Mouse (Mus musculus): Measurements from ENCODE around the gene Ctsf. TPM values are rescaled to one million over a fixed set of nuclear protein-coding genes. Genes with fewer than 3 reads are reported as not detected.

Gene Ctsf
- polyA plus RNA-seq, 1 experiment from 2014 or later = 75.8 TPM

Other genes with a start within 250 kb of the Ctsf start
- gene Lrfn4, start 239.5 kb upstream of the Ctsf start, polyA plus RNA-seq (2014; fragmentation: Nextera tagmentation; extraction: Ambion mirVana) = 14.3 and 16.9 TPM in 2 replicates
- 45.2 and 47.8 TPM in 2 replicates for gene Rce1, start 229.5 kb upstream of the Ctsf start, polyA plus RNA-seq (2014; fragmentation: Nextera tagmentation; extraction: Ambion mirVana)
- 7.1 and 8.5 TPM in 2 replicates for gene Gm960, start 156.5 kb upstream of the Ctsf start, polyA plus RNA-seq (2014; fragmentation: Nextera tagmentation; extraction: Ambion mirVana)
- 34.7 and 44.2 TPM in 2 replicates for gene Sptbn2, start 144.0 kb upstream of the Ctsf start, polyA plus RNA-seq (2014; fragmentation: Nextera tagmentation; extraction: Ambion mirVana)
- gene Rbm4b, start 98.6 kb upstream of the Ctsf start, polyA plus RNA-seq (2014; fragmentation: Nextera tagmentation; extraction: Ambion mirVana) = 157 and 158 TPM in 2 replicates
- 81.1 and 95.9 TPM in 2 replicates for gene Rbm4, start 61.2 kb upstream of the Ctsf start, polyA plus RNA-seq (2014; fragmentation: Nextera tagmentation; extraction: Ambion mirVana)
- gene Gm21992, start 43.5 kb upstream of the Ctsf start, polyA plus RNA-seq (2014; fragmentation: Nextera tagmentation; extraction: Ambion mirVana) = 13.4 and 21.0 TPM in 2 replicates
- 54.6 and 61.1 TPM in 2 replicates for gene Rbm14, start 43.5 kb upstream of the Ctsf start, polyA plus RNA-seq (2014; fragmentation: Nextera tagmentation; extraction: Ambion mirVana)
- gene Ccs, start 15.8 kb upstream of the Ctsf start, polyA plus RNA-seq (2014; fragmentation: Nextera tagmentation; extraction: Ambion mirVana) = 36.4 and 38.1 TPM in 2 replicates
- 0.48 and 0.58 TPM in 2 replicates for gene Ccdc87, start 15.8 kb upstream of the Ctsf start, polyA plus RNA-seq (2014; fragmentation: Nextera tagmentation; extraction: Ambion mirVana)
- 2.2 and 2.8 TPM in 2 replicates for gene Actn3, start 22.8 kb downstream of the Ctsf start, polyA plus RNA-seq (2014; fragmentation: Nextera tagmentation; extraction: Ambion mirVana)
- gene Zdhhc24, start 23.5 kb downstream of the Ctsf start, polyA plus RNA-seq (2014; fragmentation: Nextera tagmentation; extraction: Ambion mirVana) = 19.1 and 19.4 TPM in 2 replicates
- gene Bbs1, start 51.5 kb downstream of the Ctsf start, polyA plus RNA-seq (2014; fragmentation: Nextera tagmentation; extraction: Ambion mirVana) = 7.8 and 10.8 TPM in 2 replicates
- 75.9 and 95.2 TPM in 2 replicates for gene Dpp3, start 73.2 kb downstream of the Ctsf start, polyA plus RNA-seq (2014; fragmentation: Nextera tagmentation; extraction: Ambion mirVana)
- 10.4 and 16.5 TPM in 2 replicates for gene Peli3, start 88.0 kb downstream of the Ctsf start, polyA plus RNA-seq (2014; fragmentation: Nextera tagmentation; extraction: Ambion mirVana)
- 111 and 119 TPM in 2 replicates for gene Mrpl11, start 107.0 kb downstream of the Ctsf start, polyA plus RNA-seq (2014; fragmentation: Nextera tagmentation; extraction: Ambion mirVana)
- gene Npas4, start 135.2 kb downstream of the Ctsf start, polyA plus RNA-seq (2014; fragmentation: Nextera tagmentation; extraction: Ambion mirVana) = 0.35 and 0.48 TPM in 2 replicates
- gene Slc29a2, start 168.7 kb downstream of the Ctsf start, polyA plus RNA-seq (2014; fragmentation: Nextera tagmentation; extraction: Ambion mirVana) = 11.5 and 12.2 TPM in 2 replicates
- gene B4gat1, start 183.7 kb downstream of the Ctsf start, polyA plus RNA-seq (2014; fragmentation: Nextera tagmentation; extraction: Ambion mirVana) = 92.5 and 108 TPM in 2 replicates
- gene AC124502.3, start 183.8 kb downstream of the Ctsf start, polyA plus RNA-seq (2014; fragmentation: Nextera tagmentation; extraction: Ambion mirVana) = 2.1 and 3.0 TPM in 2 replicates
- gene Brms1, start 186.2 kb downstream of the Ctsf start, polyA plus RNA-seq (2014; fragmentation: Nextera tagmentation; extraction: Ambion mirVana) = 21.4 and 34.1 TPM in 2 replicates
- gene Rin1, start 195.4 kb downstream of the Ctsf start, polyA plus RNA-seq (2014; fragmentation: Nextera tagmentation; extraction: Ambion mirVana) = 0.62 and 0.86 TPM in 2 replicates
- 6.3 and 26.4 TPM in 2 replicates for gene Cd248, start 212.9 kb downstream of the Ctsf start, polyA plus RNA-seq (2014; fragmentation: Nextera tagmentation; extraction: Ambion mirVana)
- gene Tmem151a, start 230.4 kb downstream of the Ctsf start, polyA plus RNA-seq (2014; fragmentation: Nextera tagmentation; extraction: Ambion mirVana) = 19.8 and 23.7 TPM in 2 replicates
- 62.2 and 63.5 TPM in 2 replicates for gene Yif1a, start 233.4 kb downstream of the Ctsf start, polyA plus RNA-seq (2014; fragmentation: Nextera tagmentation; extraction: Ambion mirVana)
- 433 and 499 TPM in 2 replicates for gene Cnih2, start 243.4 kb downstream of the Ctsf start, polyA plus RNA-seq (2014; fragmentation: Nextera tagmentation; extraction: Ambion mirVana)